Mouse (Mus musculus) spleen, adult 2 months (tissue): ENCODE measurements at regions not wholly inside any gene's neighbourhood (a gene's known extent, or its start where the extent isn't known, plus 50 kb on each side); places are given as distances from the start of the nearest gene placed in this dataset.

Experiments used
- CTCF ChIP-seq: fragments of 200-500 bp; IDR thresholded peaks from 2 replicates; pipeline ENCODE4 v1.5.1; 2011; ENCODE audit warnings: mild to moderate bottlenecking, inconsistent platforms; ENCODE audit not compliant: insufficient read depth, insufficient read length, insufficient replicate concordance; ENCODE audit errors: extremely low read depth
- POLR2A ChIP-seq: fragments of 200-500 bp; IDR thresholded peaks from 2 replicates; pipeline ENCODE4 v1.6.1; 2011; ENCODE audit warnings: low read depth, low read length, inconsistent platforms

DNA sequence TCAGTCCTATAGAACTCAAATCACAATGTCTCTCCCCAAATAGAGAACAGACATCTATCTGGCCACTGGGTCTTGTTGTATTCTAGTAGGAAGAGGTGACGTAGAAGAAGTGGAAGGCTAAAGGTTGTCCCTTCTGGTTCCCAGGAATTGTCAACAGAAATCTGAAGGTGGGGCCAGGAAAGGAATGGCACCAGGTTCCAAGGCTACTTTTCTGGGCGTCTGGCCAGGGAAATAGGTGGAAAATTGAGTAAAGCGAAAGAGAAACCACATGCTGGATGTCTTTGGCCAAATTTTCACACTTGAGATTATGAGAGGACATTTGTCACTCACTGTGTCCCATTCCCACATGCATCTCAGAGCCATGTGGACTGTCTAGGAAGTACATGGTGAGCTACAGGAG, 69.7 kb downstream of the Ddx3x start:
- no peak for TF ChIP-seq POLR2A
- no peak for TF ChIP-seq CTCF
